Mouse (Mus musculus) E14TG2a.4 (cell line): ENCODE data around the gene Clca3a1.

Experiments
- CTCF ChIP-seq: conservative IDR thresholded peaks from 2 replicates; pipeline ENCODE4 v1.5.1; 2014; ENCODE audit warnings: low read length
- NANOG ChIP-seq: IDR thresholded peaks from 2 replicates; pipeline ENCODE4 v1.6.1; 2014; ENCODE audit warnings: borderline replicate concordance, low read length, mixed read lengths
- POU5F1 ChIP-seq: IDR thresholded peaks from 2 replicates; pipeline ENCODE4 v1.6.1; 2014; ENCODE audit warnings: low read length, borderline replicate concordance

DNA sequence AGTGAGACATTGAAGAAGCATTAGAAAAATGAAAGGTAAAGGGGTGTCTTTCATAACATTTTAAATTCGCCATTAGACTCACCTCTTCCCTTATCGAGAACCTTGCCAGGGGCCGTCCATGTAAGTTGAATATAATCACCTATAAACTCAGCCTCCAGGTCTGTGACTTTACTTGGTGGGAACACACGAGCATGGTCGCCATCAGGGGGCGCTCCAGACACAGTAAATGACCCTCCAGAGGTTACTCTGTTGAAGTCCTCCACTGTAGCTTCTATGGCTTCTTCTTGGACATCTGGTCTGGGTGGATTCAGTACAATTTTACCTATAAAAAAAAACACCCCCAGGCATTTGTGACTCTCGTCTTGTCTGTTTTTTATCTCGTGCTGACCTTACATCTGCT lies 41.1 kb upstream of the Clca3a1 start:
- TF ChIP-seq CTCF (peak; percentile 33), NANOG (no peak), POU5F1 (no peak)
